Mouse (Mus musculus) embryonic facial prominence, embryonic 10.5 days (tissue): ENCODE data around the gene Auh. TPM values are rescaled to one million over a fixed set of nuclear protein-coding genes. Genes with fewer than 3 reads are reported as not detected.

Experiments used
- DNase-seq: peaks from one replicate; pipeline ENCODE4 v3.0.0-alpha.2; 2017; ENCODE audit warnings: low spot score
- H3K27ac ChIP-seq: fragments of 300-500 bp; sonication (generic); replicated peaks from 2 replicates; pipeline ENCODE4 v1.5.1; 2016; ENCODE audit warnings: mild to moderate bottlenecking
- H3K27me3 ChIP-seq: fragments of 300-500 bp; sonication (generic); replicated peaks from 2 replicates; pipeline ENCODE4 v1.6.1; 2016; ENCODE audit warnings: low read depth, mild to moderate bottlenecking; ENCODE audit not compliant: poor library complexity, severe bottlenecking
- H3K36me3 ChIP-seq: fragments of 300-500 bp; sonication (generic); replicated peaks from 2 replicates; pipeline ENCODE4 v1.6.1; 2016; ENCODE audit warnings: mild to moderate bottlenecking, moderate library complexity
- H3K4me1 ChIP-seq: fragments of 300-500 bp; sonication (generic); 2 replicates; pipeline ENCODE4 v1.6.1; 2016
- H3K4me3 ChIP-seq: fragments of 300-500 bp; sonication (generic); 2 replicates; pipeline ENCODE4 v1.5.1; 2016; ENCODE audit warnings: mild to moderate bottlenecking, moderate library complexity
- H3K9me3 ChIP-seq: fragments of 300-500 bp; sonication (generic); 2 replicates; pipeline ENCODE4 v1.6.1; 2016; ENCODE audit warnings: mild to moderate bottlenecking
- WGBS: fragments of 180-500 bp; shearing (Covaris S2); methylation state at CpG from one replicate; pipeline ENCODE4 v1.1.7; 2016; 5-methylcytosine and 5-hydroxymethylcytosine counted together
- polyA plus RNA-seq: library from polyadenylated mRNA; unstranded; fragments of >200 nt; fragmentation: Nextera tagmentation; extraction: Ambion mirVana; gene quantifications from 2 replicates; pipeline ENCODE4 v1.2.1, GENCODE M21; 2016

Auh gene
- polyA plus RNA-seq, 1 experiment from 2014 or later: 32.9 TPM

DNA sequence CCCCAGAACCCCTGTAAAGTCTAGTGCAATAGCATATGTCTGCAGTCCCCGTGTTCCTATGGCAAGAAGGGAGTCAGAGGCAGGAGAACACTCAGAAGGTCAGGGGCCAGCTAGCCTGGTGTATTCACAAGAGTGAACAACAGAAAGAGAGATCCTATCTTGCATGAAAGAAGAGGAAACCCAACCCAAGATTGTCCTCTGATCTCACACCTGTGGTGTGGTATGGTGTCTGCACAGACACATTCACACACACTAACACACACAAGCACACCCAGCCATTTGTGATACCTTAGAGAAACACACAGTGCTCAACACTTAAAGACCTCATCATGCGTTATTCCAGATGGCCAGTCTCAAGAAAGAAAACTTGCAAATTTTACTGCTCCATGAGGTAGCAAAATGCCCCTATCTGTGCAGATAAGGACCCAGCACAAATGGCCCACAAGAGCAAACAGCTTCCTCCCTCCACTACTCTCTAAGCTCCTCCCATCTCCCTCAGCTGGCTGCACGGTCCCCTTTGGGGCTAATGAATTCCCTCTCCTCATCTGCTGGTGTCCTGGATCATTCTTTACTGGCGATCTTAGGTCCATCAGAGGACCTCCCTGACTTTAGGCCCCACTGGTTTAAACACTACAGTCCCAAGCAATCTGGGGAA lies 128.7 kb downstream of the Auh start:
- no peaks in the 10 kb centered on the region for H3K27me3 ChIP-seq
- H3K36me3 ChIP-seq: no peaks in the 10 kb centered on the region
- DNase-seq: no peak
- no peaks in the 10 kb centered on the region for H3K9me3 ChIP-seq
- peaks cover 20% of the 10 kb centered on the region for H3K4me1 ChIP-seq
- WGBS: 52% methylated on average over 4 of the region's 4 CpGs
- H3K4me3 ChIP-seq: no peak overlapping the region
- H3K27ac ChIP-seq: no peak overlapping the region

- 88% methylated on average over 2 of the region's 2 CpGs for WGBS
- Histone ChIP-seq H3K4me3 (no peak overlapping the region), H3K4me1 (peaks cover 13% of the 10 kb centered on the region), H3K9me3 (no peaks in the 10 kb centered on the region), H3K27ac (no peak overlapping the region), H3K36me3 (no peaks in the 10 kb centered on the region), H3K27me3 (no peaks in the 10 kb centered on the region)
- no peak for DNase-seq
These were observed 129.4 kb downstream of the Auh start for GRCm38 (mm10) chr13:52800091-52800490.

GRCm38 (mm10) chr13:52794232-52794631 lies 135.2 kb downstream of the Auh start:
- H3K4me1 ChIP-seq: no peaks in the 10 kb centered on the region
- no peaks in the 10 kb centered on the region for H3K9me3 ChIP-seq

GRCm38 (mm10) chr13:52793434-52793989 lies 136.0 kb downstream of the Auh start:
- Histone ChIP-seq H3K4me3 (no peak overlapping the region), H3K36me3 (no peaks in the 10 kb centered on the region), H3K27me3 (no peaks in the 10 kb centered on the region), H3K4me1 (no peaks in the 10 kb centered on the region), H3K9me3 (no peaks in the 10 kb centered on the region), H3K27ac (no peak overlapping the region)
- 92% methylated on average over 13 of the region's 13 CpGs for WGBS
- no peak for DNase-seq

More at GRCm38 (mm10) chr13:52794232-52794631, 135.2 kb downstream of the Auh start:
- H3K27me3 ChIP-seq: no peaks in the 10 kb centered on the region
- 84% methylated on average over 4 of the region's 4 CpGs for WGBS
- no peak for DNase-seq
- no peak overlapping the region for H3K4me3 ChIP-seq
- no peak overlapping the region for H3K27ac ChIP-seq
- no peaks in the 10 kb centered on the region for H3K36me3 ChIP-seq

DNA sequence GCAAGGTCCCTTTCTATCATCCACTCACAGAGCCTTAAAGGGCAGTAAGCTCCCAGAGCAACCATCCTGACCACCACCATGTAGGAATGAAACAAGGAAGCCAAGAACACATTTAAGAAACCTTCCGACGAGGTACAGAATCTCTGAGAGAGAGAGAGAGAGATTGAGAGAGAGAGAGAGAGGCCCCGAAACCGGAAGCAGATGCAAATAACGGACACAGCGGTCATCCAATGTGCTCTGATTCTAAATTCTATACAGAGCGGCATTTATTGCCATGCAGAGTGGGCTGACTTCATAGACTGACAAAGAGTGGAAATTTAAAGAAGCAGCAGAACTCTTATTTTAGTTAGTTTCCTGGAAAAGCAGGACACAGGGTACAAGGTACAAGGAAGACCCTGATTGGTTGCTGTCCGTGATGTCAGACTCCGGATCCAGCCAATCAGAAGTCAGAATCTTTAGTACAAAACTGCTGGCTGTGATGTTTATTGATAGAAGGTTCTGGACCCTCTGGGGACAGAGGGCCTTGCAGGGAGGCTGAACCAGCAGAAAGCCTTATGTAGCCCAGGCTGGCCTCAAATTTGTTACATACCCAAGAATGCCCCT lies 137.1 kb downstream of the Auh start:
- 92% methylated on average over 9 of the region's 9 CpGs for WGBS
- DNase-seq: no peak
- no peaks in the 10 kb centered on the region for H3K27me3 ChIP-seq
- no peaks in the 10 kb centered on the region for H3K9me3 ChIP-seq
- H3K4me3 ChIP-seq: no peak overlapping the region
- H3K27ac ChIP-seq: no peak overlapping the region
- no peaks in the 10 kb centered on the region for H3K4me1 ChIP-seq
- H3K36me3 ChIP-seq: no peaks in the 10 kb centered on the region

DNA sequence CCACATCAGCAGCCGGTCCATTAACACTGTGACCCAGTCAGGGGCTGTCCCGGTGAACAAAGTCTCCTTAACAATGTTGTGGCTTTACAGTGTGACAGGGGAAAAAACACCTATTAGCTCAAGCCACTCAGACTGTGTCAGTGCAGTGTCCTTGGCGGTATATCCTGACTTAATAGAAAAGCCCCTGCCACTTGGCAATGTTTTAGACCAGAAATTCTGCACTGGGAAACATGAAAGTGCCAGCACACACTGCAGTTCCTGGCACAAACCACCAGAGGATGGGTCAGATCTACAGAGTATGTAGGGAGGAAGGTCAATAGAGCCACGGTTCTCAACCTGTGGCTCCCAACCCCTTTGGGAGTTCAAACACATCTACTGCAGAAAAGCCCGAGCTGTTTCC lies 138.6 kb downstream of the Auh start:
- no peaks in the 10 kb centered on the region for H3K4me1 ChIP-seq
- no peaks in the 10 kb centered on the region for H3K9me3 ChIP-seq
- H3K4me3 ChIP-seq: no peak overlapping the region
- no peaks in the 10 kb centered on the region for H3K27me3 ChIP-seq
- H3K36me3 ChIP-seq: no peaks in the 10 kb centered on the region
- 79% methylated on average over 5 of the region's 5 CpGs for WGBS
- no peak overlapping the region for H3K27ac ChIP-seq
- DNase-seq: no peak

Other genes with a start within 250 kb of the Auh start
- gene Nfil3, start 51.4 kb upstream of the Auh start, polyA plus RNA-seq: 22.8 and 24.5 TPM in 2 replicates